Mouse (Mus musculus): ENCODE results near the gene Mrm2.

DNA sequence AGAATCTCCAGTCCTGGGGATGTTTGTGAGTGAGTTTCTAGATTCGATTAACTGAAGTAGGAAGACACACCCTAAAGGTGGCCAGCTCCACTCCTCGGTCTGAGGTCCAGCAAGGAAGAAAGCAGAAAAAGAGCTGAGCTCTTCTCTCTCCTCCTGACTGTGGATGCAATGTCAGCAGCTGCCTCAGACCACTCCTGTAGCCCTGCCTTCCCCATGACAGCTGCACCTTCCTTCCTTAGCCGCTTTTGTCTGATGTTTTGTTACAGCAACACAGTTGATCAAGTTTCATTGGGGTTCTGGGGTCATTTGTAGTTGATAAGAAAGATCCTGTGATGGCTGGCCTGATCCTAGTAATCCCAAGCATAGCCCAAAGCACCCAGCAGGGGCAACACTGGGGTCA lies 25.8 kb upstream of the Mrm2 start:
- TF ChIP-seq POLR2A (IDR thresholded peaks at IDR 0.05; ENCODE audit: borderline replicate concordance, control insufficient read depth, low read depth, low read length), result no peak
- TF ChIP-seq CTCF (IDR thresholded peaks at IDR 0.05; ENCODE audit: control insufficient read depth, insufficient read depth, low read length), result no peak
